8 mouse cellular contexts compared by ENCODE assay signal in the genomic region with DNA sequence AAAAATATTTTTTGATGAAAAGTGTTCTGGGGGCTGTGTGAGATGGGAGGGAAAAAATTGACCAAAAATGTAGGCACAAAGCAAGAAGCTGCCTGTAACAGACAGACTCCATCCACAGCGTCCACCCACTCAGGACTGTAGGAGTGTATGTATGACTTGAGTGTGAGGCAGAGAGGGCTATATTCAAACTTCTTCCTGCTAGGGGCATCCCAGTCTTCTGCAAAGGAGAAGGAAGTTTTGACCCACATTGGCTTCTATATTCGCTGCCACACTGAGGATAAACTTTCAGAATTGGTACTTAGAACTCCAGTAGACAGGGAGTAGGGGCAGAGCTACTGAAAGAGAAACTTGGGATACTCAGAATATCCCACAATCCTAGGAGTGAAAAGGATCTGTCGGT.
DNase-seq lines count a peak whose midpoint lies in the region; ATAC-seq and TF ChIP-seq lines count a peak whose summit lies in the region.
"Had no signal": no experiment of that assay in that cellular context is flagged by ENCODE, and none has a peak within 500 bp of the region (broad histone marks: within the 10 kb centered on the region; RNA-seq: fewer than 3 reads in every experiment).

No protein-coding gene starts in this region.

- no peak for TF ChIP-seq CTCF in heart, postnatal 0 days (IDR thresholded peaks at IDR 0.05; ENCODE audit: low read depth)

- intact Hi-C loops in heart, postnatal 25 days (cut with DNase I): loop anchor here (5.0 kb wide), 1 partner anchor 127 kb away; no protein-coding TSS in a partner anchor

- no peak for ATAC-seq in heart, postnatal 0 days (ENCODE audit: insufficient read depth, low read depth)
- ATAC-seq in forebrain, embryonic 14.5 days: no peak
- no peak for ATAC-seq in intestine, embryonic 16.5 days
- no peak for ATAC-seq in neural tube, embryonic 12.5 days (ENCODE audit: low FRiP score, low read depth)

- H3K36me3 ChIP-seq in heart, postnatal 0 days (replicated peaks; ENCODE audit: control insufficient read depth, insufficient read depth, low read length): no peaks in the 10 kb centered on the region
- no peaks in the 10 kb centered on the region for H3K36me3 ChIP-seq in forebrain, embryonic 14.5 days (ENCODE audit: control insufficient read depth, insufficient read depth, low read length)
- no peaks in the 10 kb centered on the region for H3K36me3 ChIP-seq in intestine, embryonic 16.5 days (ENCODE audit: control insufficient read depth, insufficient read depth, low read length)
- no peaks in the 10 kb centered on the region for H3K36me3 ChIP-seq in neural tube, embryonic 12.5 days

- WGBS in heart, postnatal 0 days: 10% methylated on average over 3 of the region's 3 CpGs
- WGBS in forebrain, embryonic 14.5 days: 0% methylated on average over 3 of the region's 3 CpGs
- WGBS in intestine, embryonic 16.5 days: 25% methylated on average over 3 of the region's 3 CpGs
- 9% methylated on average over 3 of the region's 3 CpGs for WGBS in neural tube, embryonic 12.5 days

- no peak for TF ChIP-seq EP300 in heart, postnatal 0 days (IDR thresholded peaks at IDR 0.05; ENCODE audit: low read depth)

- no peak overlapping the region for H3K9ac ChIP-seq in heart, postnatal 0 days (replicated peaks; ENCODE audit: low read depth, low read length)
- no peak overlapping the region for H3K9ac ChIP-seq in forebrain, embryonic 14.5 days (ENCODE audit: low read length)
- peak overlapping the region; percentile 51; the same call in 1 of the 2 replicates for H3K9ac ChIP-seq in intestine, embryonic 16.5 days (ENCODE audit: low read depth, low read length)
- 0 out of 2 replicates have a peak overlapping the region, but pooled peaks have one; percentile 36 for H3K9ac ChIP-seq in neural tube, embryonic 12.5 days

- no peak for DNase-seq in heart, postnatal 0 days (ENCODE audit: low spot score)
- DNase-seq in heart, postnatal 25 days (ENCODE audit: low spot score): no peak
- no peak for DNase-seq in forebrain, embryonic 14.5 days (ENCODE audit: low spot score)
- DNase-seq in right cerebral cortex, postnatal 36 days (ENCODE audit: low spot score in 2 of 2): no peak
- DNase-seq in natural killer cell, adult 2 months (ENCODE audit: low spot score in 2 of 2): no peak
- DNase-seq: left cerebral cortex, postnatal 4 days had no signal

- H3K4me3 ChIP-seq in heart, postnatal 0 days (ENCODE audit: low read depth, low read length): no peak overlapping the region
- H3K4me3 ChIP-seq in forebrain, embryonic 14.5 days (ENCODE audit: low read depth, low read length): 0 out of 2 replicates have a peak overlapping the region, but pooled peaks have one; percentile 14
- 0 out of 2 replicates have a peak overlapping the region, but pooled peaks have one; percentile 29 for H3K4me3 ChIP-seq in intestine, embryonic 16.5 days (ENCODE audit: low read length)
- H3K4me3 ChIP-seq in neural tube, embryonic 12.5 days: no peak overlapping the region

- H3K27ac ChIP-seq in heart, postnatal 0 days (ENCODE audit: low read depth): no peak overlapping the region
- no peak overlapping the region for H3K27ac ChIP-seq in forebrain, embryonic 14.5 days (ENCODE audit: low read depth, low read length)
- H3K27ac ChIP-seq in intestine, embryonic 16.5 days (ENCODE audit: low read length): no peak overlapping the region
- no peak overlapping the region for H3K27ac ChIP-seq in neural tube, embryonic 12.5 days

- H3K4me1 ChIP-seq in heart, postnatal 0 days (ENCODE audit: control insufficient read depth, insufficient read depth): peaks cover 7% of the 10 kb centered on the region
- H3K4me1 ChIP-seq in forebrain, embryonic 14.5 days (ENCODE audit: control insufficient read depth, insufficient read depth, low read length): peaks cover 11% of the 10 kb centered on the region
- H3K4me1 ChIP-seq in intestine, embryonic 16.5 days (ENCODE audit: control insufficient read depth, insufficient read depth, low read length): peaks cover 29% of the 10 kb centered on the region
- H3K4me1 ChIP-seq in neural tube, embryonic 12.5 days: peaks cover 54% of the 10 kb centered on the region

- H3K27me3 ChIP-seq in heart, postnatal 0 days (ENCODE audit: control insufficient read depth, insufficient read depth, low read length): peaks cover 82% of the 10 kb centered on the region
- H3K27me3 ChIP-seq in forebrain, embryonic 14.5 days (replicated peaks; ENCODE audit: control insufficient read depth, insufficient read depth, low read length): peaks cover 69% of the 10 kb centered on the region
- H3K27me3 ChIP-seq in intestine, embryonic 16.5 days (replicated peaks; ENCODE audit: control insufficient read depth, insufficient read depth, low read length): peaks cover 39% of the 10 kb centered on the region
- H3K27me3 ChIP-seq in neural tube, embryonic 12.5 days (replicated peaks): peaks cover 41% of the 10 kb centered on the region

- no peaks in the 10 kb centered on the region for H3K9me3 ChIP-seq in heart, postnatal 0 days (replicated peaks; ENCODE audit: control insufficient read depth, low read length)
- H3K9me3 ChIP-seq in forebrain, embryonic 14.5 days (replicated peaks; ENCODE audit: control insufficient read depth, low read length): no peaks in the 10 kb centered on the region
- H3K9me3 ChIP-seq in intestine, embryonic 16.5 days (ENCODE audit: control insufficient read depth, low read length): no peaks in the 10 kb centered on the region
- no peaks in the 10 kb centered on the region for H3K9me3 ChIP-seq in neural tube, embryonic 12.5 days

- H3K4me2 ChIP-seq in heart, postnatal 0 days (ENCODE audit: low read depth, low read length): peak overlapping the region; percentile 15; the same call in 1 of the 2 replicates
- H3K4me2 ChIP-seq in forebrain, embryonic 14.5 days (ENCODE audit: low read length): peak overlapping the region; percentile 42; the same call in 1 of the 2 replicates
- peak overlapping the region; percentile 34; the same call in 1 of the 2 replicates for H3K4me2 ChIP-seq in intestine, embryonic 16.5 days (ENCODE audit: low read depth, low read length)
- peak overlapping the region; percentile 54 for H3K4me2 ChIP-seq in neural tube, embryonic 12.5 days (replicated peaks)

Comparison
In these comparisons a context has a peak if more than half of its experiments do, and no peak if none do; other contexts are left out.
1. H3K4me3 ChIP-seq: peak in forebrain, embryonic 14.5 days (single experiment) and intestine, embryonic 16.5 days (single experiment); none in heart, postnatal 0 days (single experiment) and neural tube, embryonic 12.5 days (single experiment).
2. H3K9ac ChIP-seq: peak in intestine, embryonic 16.5 days (single experiment) and neural tube, embryonic 12.5 days (single experiment); none in heart, postnatal 0 days (single experiment) and forebrain, embryonic 14.5 days (single experiment).
3. Peak in every context shown above with its lines, with median percentiles within 50 percentile points of each other: H3K4me2 ChIP-seq.